Mouse (Mus musculus) lung, adult 10 weeks (tissue): ENCODE measurements around the gene Zfp791. TPM values are rescaled to one million over a fixed set of nuclear protein-coding genes. Genes with fewer than 3 reads are reported as not detected.

Experiments
- polyA plus RNA-seq: library from polyadenylated mRNA; stranded (reverse); fragments of 350-450 nt; fragmentation: Illumina TruSeq; extraction: RNeasy Lipid Tissue Mini Kit (QIAGEN cat#74804); gene quantifications from one replicate; pipeline ENCODE4 v1.2.3, GENCODE M21; 2014; ENCODE audit warnings: low read depth, low replicate concordance; ENCODE audit not compliant: insufficient read depth

Gene Zfp791
- 1.0 TPM for polyA plus RNA-seq

DNA sequence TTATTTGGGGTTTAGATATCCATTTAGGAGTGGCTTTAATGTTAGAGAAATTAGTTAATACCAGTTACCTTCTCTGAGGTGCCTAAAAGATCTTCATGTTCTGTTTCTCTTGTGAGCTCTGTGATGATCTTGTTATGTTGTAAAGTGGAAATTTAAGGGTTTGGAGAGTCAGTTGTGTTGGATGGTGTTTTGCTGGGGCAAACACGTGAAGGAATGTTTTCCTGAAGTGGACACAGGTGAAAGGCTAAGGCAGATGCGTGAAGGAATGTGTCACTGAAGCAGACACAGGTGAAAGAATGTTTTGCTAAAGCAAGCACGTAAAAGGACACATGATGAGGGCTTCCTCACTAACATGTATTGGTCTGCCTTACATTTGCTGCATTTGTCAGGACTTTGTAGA is at the start of gene Zfp791:
Zfp791 (minus strand) TSS at position 101 of the 400 bp plus-strand sequence.

DNA sequence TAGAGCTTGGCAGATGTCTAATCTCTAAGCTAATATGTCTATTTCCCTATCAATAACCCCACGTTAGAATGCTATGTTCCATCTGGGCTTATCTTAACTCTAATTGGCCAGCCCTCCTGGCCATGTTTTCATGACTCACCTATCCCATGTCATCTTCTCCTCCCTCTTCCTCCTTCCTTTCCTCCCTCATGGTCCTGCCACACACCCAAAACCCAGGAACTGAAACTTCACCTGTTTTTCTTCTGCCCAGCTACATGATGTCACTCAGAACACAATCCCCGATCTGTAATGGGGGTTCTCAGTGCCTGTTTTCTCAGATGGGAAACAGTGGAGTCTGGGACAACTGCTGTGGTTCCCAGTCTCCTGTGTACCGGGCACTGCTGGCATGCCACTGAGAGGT is 28.7 kb upstream of the Zfp791 start, which contains the start of gene Cks1brt:
Cks1brt (plus strand) TSS at position 301 of the 400 bp plus-strand sequence.

DNA sequence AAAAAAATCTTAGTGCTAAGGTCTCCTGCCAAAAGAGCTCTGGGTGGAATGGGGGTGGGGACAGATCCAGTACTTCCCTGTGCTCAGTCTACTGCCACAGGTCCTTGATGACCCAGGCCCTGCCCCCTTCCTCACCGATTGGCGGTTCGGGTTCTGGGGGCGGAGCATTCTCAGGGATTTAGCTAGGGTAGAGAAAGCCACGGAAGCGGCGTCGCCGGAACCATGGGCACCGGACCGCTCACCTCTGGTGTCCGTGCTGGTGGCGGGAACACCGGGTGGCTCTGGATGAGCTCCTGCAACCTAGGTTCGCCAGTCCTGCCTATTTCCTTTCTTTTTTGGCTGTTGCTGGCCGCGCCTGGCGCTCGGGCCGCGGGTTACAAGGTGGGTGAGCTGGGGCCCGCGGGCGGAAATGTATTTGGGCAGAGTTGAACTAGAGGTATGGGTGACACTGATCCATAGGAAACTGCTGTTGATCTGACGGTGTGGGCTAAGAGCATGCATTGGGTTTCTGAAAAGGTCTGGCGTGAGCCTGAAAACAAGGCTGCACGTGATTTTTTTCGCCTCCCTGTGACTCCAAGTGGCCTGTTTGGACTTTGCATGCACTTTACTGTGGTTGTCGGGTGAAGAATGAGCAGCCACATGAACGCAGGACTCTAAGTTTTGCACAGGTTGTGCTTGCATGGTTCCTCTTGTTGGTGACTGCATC is 39.6 kb downstream of the Zfp791 start, which contains the start of gene Man2b1:
Man2b1 (plus strand) TSS at position 163 of the 706 bp plus-strand sequence.

DNA sequence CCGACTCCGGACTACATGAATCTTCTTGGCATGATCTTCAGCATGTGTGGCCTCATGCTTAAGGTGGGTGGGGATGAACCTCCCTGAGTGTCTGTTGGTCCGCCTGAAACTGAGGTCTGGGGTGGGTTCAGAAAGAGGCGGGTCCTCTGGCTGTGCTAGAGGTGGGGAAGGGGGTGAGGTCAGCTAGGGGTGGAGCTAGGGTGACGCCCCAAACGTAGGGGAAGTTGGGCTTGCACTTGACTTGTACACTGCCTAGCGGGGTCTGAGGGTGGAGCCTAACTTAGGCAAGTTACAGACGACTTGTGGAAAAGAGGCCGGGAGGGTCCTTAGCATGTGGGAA is 41.7 kb downstream of the Zfp791 start, which contains the start of gene Wdr83:
Wdr83 (minus strand) TSS at position 91 of the 340 bp plus-strand sequence.

GRCm38 (mm10) chr8:85080532-85081215 is 42.2 kb downstream of the Zfp791 start, which contains the start of gene Wdr83os:
Gene Wdr83os, plus strand, starts transcription at chr8:85080740.

DNA sequence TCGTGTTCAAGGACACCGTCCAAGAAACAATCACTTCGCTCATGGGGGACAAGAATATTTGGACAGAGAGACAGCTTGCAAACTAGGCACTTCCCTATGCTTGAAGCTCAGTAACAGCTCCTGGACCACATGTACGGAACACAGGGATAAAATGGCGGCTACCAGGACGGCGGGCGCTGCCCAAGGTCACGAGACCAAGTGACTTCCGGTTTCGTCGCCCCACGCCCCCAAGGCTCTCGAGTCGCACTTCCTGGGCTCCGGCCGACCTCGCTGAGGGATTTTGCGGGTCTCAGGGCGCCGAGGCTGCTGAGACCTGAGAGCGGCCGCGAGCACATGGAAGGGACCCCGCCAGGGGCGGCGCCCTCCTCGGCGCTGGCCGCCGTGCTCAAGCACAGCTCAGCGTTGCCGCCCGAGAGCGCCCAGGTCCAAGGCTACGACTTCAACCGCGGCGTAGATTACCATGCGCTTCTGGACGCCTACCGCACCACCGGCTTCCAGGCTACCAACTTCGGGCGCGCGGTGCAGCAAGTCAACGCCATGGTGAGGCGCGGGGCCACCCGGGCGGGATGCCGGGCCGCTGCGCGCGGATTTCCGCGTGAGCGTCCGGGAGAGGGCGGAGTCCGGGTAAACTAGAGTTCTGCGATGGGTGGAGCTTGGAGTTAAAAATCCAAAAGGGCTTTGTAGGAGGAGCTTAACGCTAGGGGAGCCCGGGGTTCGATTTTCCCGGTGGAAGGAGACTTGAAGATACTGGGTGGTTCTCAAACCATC is 51.2 kb downstream of the Zfp791 start, which contains the start of gene Dhps:
Dhps (plus strand) TSS at position 244 of the 768 bp plus-strand sequence.

DNA sequence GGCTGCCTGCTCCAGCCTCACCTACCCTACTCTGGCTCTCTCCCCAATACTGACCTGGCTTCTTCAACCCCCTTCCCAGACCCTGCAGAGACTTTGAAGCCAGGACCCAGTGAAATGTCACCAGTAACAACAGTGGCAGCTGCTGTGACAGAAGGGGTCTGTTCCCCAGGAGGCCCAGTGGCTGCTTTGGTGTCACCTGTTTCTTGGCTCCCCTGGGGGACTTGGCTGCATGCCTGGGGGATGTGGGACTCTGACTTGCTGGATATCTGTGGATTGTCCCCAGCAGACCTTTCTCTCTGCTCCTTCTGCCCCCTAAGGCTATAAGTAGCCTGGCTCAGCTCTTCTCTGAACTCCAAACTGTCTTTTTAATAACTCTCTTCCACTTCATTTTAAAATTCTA is 54.9 kb downstream of the Zfp791 start, which contains the start of gene Gm5741:
Gm5741 (minus strand) TSS at position 1 of the 400 bp plus-strand sequence.

DNA sequence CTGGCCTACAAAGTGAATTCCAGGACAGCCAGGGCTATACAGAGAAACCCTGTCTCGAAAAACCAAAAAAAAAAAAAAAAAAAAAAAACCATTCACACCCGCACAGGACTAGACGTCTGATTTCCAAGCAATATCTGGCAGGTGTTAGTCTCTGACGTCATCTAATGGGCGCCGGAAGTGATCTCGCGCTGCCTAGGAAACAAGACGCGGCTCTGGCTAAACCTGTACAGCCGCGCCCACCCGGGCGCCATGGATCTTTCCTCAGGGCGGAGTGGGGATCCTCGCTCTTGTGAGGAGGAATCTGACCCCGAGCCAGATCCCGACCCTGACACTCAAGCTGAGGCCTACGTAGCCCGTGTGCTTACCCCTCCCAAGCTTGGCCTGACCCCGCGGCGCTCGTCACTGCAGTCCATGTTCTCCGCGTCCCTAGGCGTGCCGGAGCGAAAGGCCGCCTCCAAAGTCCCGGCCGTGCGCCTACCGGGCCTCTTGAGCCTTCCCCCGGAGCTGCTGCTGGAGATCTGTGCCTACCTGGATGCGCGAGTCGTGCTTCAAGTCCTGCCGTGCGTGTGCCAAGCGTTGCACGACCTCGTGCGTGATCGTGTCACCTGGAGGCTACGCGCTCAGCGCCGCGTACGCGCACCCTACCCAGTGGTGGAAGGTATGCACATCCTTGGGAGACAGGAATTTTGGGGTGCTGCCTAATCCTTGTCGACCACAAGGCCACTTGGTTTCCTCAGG is 62.8 kb downstream of the Zfp791 start, which contains the start of gene Fbxw9:
Fbxw9 (plus strand) TSS at position 177 of the 738 bp plus-strand sequence.

Other genes with a start within 250 kb of the Zfp791 start
- 19.6 TPM for gene Gcdh, start 229.2 kb downstream of the Zfp791 start, polyA plus RNA-seq
- gene Klf1, start 221.2 kb downstream of the Zfp791 start, polyA plus RNA-seq: 0.20 TPM
- 28.2 TPM for gene Dnase2a, start 214.5 kb downstream of the Zfp791 start, polyA plus RNA-seq
- gene Mast1, start 185.7 kb downstream of the Zfp791 start, polyA plus RNA-seq: 0.09 TPM
- gene Rtbdn, start 176.1 kb downstream of the Zfp791 start, polyA plus RNA-seq: not detected
- gene Gm49661, start 153.7 kb downstream of the Zfp791 start, polyA plus RNA-seq: not detected
- gene Prdx2, start 153.5 kb downstream of the Zfp791 start, polyA plus RNA-seq: 256 TPM
- gene Rnaseh2a, start 153.3 kb downstream of the Zfp791 start, polyA plus RNA-seq: 36.8 TPM
- 59.1 TPM for gene Junb, start 144.4 kb downstream of the Zfp791 start, polyA plus RNA-seq
- gene Hook2, start 132.5 kb downstream of the Zfp791 start, polyA plus RNA-seq: 6.5 TPM
- not detected for gene Best2, start 108.6 kb downstream of the Zfp791 start, polyA plus RNA-seq
- gene Asna1, start 97.8 kb downstream of the Zfp791 start, polyA plus RNA-seq: 56.6 TPM
- gene Trir, start 96.3 kb downstream of the Zfp791 start, polyA plus RNA-seq: 138 TPM
- 14.4 TPM for gene Tnpo2, start 86.2 kb downstream of the Zfp791 start, polyA plus RNA-seq
- 13.7 TPM for gene Fbxw9, start 63.0 kb downstream of the Zfp791 start, polyA plus RNA-seq
- not detected for gene Gm5741, start 55.1 kb downstream of the Zfp791 start, polyA plus RNA-seq
- 31.0 TPM for gene Dhps, start 51.3 kb downstream of the Zfp791 start, polyA plus RNA-seq
- gene Wdr83os, start 42.4 kb downstream of the Zfp791 start, polyA plus RNA-seq: 89.8 TPM
- 19.6 TPM for gene Wdr83, start 41.8 kb downstream of the Zfp791 start, polyA plus RNA-seq
- 26.8 TPM for gene Man2b1, start 39.8 kb downstream of the Zfp791 start, polyA plus RNA-seq
- gene Cks1brt, start 28.8 kb upstream of the Zfp791 start, polyA plus RNA-seq: not detected
- not detected for gene Olfr371, start 102.9 kb upstream of the Zfp791 start, polyA plus RNA-seq
- 21.7 TPM for gene Orc6, start 176.5 kb upstream of the Zfp791 start, polyA plus RNA-seq
- 55.7 TPM for gene Vps35, start 176.7 kb upstream of the Zfp791 start, polyA plus RNA-seq